Mouse (Mus musculus) forebrain, embryonic 12.5 days (tissue): ENCODE measurements at regions not wholly inside any gene's neighbourhood (a gene's known extent, or its start where the extent isn't known, plus 50 kb on each side); places are given as distances from the start of the nearest gene placed in this dataset.

Experiments
- ATAC-seq: fragments of 200-750 bp; cut with Nextera tagmentation; 2 replicates; pipeline ENCODE4 v1.8.0; 2017; ENCODE audit warnings: moderate TSS enrichment; ENCODE audit not compliant: low FRiP score
- H3K27ac ChIP-seq: fragments of 300-500 bp; sonication (generic); 2 replicates; pipeline ENCODE4 v1.5.1; 2016; ENCODE audit warnings: mild to moderate bottlenecking
- H3K27me3 ChIP-seq: fragments of 300-500 bp; sonication (generic); 2 replicates; pipeline ENCODE4 v1.6.1; 2016; ENCODE audit warnings: mild to moderate bottlenecking
- H3K36me3 ChIP-seq: fragments of 300-500 bp; sonication (generic); replicated peaks from 2 replicates; pipeline ENCODE4 v1.6.1; 2016; ENCODE audit warnings: mild to moderate bottlenecking
- H3K4me1 ChIP-seq: fragments of 300-500 bp; sonication (generic); 2 replicates; pipeline ENCODE4 v1.6.1; 2016
- H3K4me2 ChIP-seq: fragments of 300-500 bp; sonication (generic); 2 replicates; pipeline ENCODE4 v1.6.1; 2016; ENCODE audit warnings: mild to moderate bottlenecking, moderate library complexity
- H3K4me3 ChIP-seq: fragments of 300-500 bp; sonication (generic); replicated peaks from 2 replicates; pipeline ENCODE4 v1.5.1; 2016; ENCODE audit warnings: mild to moderate bottlenecking
- H3K9ac ChIP-seq: fragments of 300-500 bp; sonication (generic); 2 replicates; pipeline ENCODE4 v1.6.1; 2016; ENCODE audit warnings: mild to moderate bottlenecking
- H3K9me3 ChIP-seq: fragments of 300-500 bp; sonication (generic); 2 replicates; pipeline ENCODE4 v1.6.1; 2016
- WGBS: fragments of 180-500 bp; shearing (Covaris S2); methylation state at CpG from one replicate; pipeline ENCODE4 v1.1.7; 2016; 5-methylcytosine and 5-hydroxymethylcytosine counted together

DNA sequence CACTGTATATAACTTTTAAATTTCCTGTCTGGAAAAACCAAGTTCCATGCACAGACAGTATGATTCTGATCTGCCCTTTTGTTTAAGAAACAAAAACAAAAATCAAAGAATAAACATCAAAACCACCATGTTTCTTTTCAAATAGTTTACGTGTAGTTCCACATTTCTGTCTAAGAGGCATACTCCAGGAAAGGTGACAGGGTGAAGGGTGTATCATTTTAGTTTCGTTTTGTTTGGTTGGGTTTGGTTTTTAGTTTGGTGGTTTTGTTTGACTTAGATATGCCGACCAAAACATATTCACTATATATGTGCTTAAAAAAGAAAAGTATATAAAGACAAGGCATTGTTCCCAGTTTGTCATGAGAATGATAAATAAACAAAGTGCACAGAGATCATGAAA, 524.9 kb downstream of the Adgrl2 start:
- no peak overlapping the region for H3K4me2 ChIP-seq
- H3K36me3 ChIP-seq, result no peaks in the 10 kb centered on the region
- no peak overlapping the region for H3K27ac ChIP-seq
- no peak for ATAC-seq
- no peaks in the 10 kb centered on the region for H3K27me3 ChIP-seq
- H3K4me3 ChIP-seq, result no peak overlapping the region
- H3K4me1 ChIP-seq, result no peaks in the 10 kb centered on the region
- no peaks in the 10 kb centered on the region for H3K9me3 ChIP-seq
- H3K9ac ChIP-seq, result no peak overlapping the region
- whole genome bisulfite sequencing, result 85% methylated on average over 3 of the region's 3 CpGs

DNA sequence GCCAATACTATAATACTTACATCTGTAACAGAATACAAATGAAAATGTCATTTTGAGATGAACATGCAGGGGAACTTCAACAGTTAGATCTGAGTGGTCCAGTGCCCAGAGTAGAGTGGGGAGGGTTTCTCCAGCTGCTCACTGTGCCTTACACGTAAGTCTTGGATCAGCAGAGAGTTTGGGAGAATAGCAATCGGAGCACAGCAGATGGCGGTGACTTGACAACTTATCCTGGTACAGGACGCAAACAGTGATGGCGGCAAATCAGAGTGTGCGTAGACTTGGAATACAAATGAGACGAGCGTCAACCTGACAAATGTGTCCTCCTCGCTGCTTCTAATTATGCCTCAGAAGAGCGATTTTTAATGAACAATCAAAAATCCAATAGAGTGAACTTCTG, 527.6 kb downstream of the Adgrl2 start:
- H3K4me1 ChIP-seq, result no peaks in the 10 kb centered on the region
- H3K9me3 ChIP-seq, result no peaks in the 10 kb centered on the region
- no peaks in the 10 kb centered on the region for H3K36me3 ChIP-seq
- H3K27me3 ChIP-seq, result no peaks in the 10 kb centered on the region
- H3K4me3 ChIP-seq, result no peak overlapping the region
- no peak for ATAC-seq
- H3K27ac ChIP-seq, result no peak overlapping the region
- no peak overlapping the region for H3K9ac ChIP-seq
- H3K4me2 ChIP-seq, result no peak overlapping the region
- WGBS, result 76% methylated on average over 10 of the region's 10 CpGs

DNA sequence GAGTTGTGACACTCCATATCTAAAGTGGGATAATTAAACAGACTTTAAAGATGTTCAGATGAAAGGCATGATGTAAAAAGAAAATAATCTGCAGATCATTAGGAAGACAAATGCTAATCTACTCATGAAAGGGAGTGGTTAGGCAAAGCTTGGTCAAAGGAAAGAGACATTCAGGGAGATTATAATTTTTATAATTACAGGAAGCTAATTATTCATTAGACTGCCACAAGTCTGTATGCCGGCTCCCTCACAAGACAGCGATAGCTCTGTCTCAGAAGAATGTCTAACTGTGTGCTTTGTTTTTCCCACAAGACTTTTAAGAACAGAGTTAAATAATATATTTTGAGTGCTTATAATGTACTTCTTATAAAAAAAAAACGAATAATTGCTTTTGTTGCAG, 541.5 kb downstream of the Adgrl2 start:
- Histone ChIP-seq H3K27me3 (no peaks in the 10 kb centered on the region), H3K27ac (no peak overlapping the region), H3K4me1 (peaks cover 6% of the 10 kb centered on the region; the same call in 1 of the 2 replicates), H3K9me3 (no peaks in the 10 kb centered on the region), H3K9ac (no peak overlapping the region), H3K4me3 (no peak overlapping the region), H3K4me2 (no peak overlapping the region), H3K36me3 (no peaks in the 10 kb centered on the region)
- WGBS, result 45% methylated on average over 3 of the region's 3 CpGs
- 0 out of 2 replicates have a peak, but pooled peaks have one; percentile 23 for ATAC-seq

DNA sequence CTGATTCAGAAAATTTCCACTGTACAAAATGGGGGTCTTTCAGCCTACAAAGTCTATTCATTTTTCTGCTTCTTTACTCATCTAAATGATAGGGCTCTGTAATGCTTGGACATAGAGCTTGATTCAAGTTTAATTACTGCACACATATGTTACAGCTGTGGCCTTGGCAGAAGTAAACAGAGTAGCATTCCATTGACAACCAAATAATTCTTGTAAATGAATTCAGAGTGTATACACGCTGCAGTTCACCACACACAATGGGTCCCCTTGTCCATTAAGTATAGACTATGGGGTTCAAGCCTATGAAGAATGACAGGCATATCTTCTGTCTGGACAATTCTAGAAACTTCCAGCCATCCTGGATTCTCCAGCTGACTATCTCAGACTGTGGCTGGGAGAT, 541.9 kb downstream of the Adgrl2 start:
- 31% methylated on average over 1 of the region's 1 CpGs for WGBS
- Histone ChIP-seq H3K27ac (no peak overlapping the region), H3K4me1 (peaks cover 6% of the 10 kb centered on the region; the same call in 1 of the 2 replicates), H3K9me3 (no peaks in the 10 kb centered on the region), H3K9ac (no peak overlapping the region), H3K27me3 (no peaks in the 10 kb centered on the region), H3K36me3 (no peaks in the 10 kb centered on the region), H3K4me2 (no peak overlapping the region), H3K4me3 (no peak overlapping the region)
- ATAC-seq, result peak; percentile 74

DNA sequence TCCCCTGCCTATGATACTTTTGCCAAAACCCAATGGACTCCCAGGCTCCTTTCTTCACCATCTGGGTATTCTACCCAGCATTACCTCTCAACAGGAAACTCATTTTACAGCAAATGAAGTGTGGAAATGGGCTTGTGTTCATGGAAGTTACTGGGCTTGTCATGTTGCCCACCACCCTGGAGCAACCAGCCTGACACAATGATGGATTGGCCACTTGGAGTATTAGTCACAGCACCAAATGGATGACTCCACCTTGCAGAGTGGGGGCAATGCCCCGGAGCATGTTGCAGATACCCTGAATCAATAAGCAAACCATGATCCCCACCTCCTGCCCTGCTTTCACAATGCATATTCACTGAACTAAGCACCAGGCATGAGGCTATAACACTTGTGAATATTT, 543.5 kb downstream of the Adgrl2 start:
- H3K27me3 ChIP-seq, result no peaks in the 10 kb centered on the region
- H3K9ac ChIP-seq, result no peak overlapping the region
- no peak overlapping the region for H3K4me2 ChIP-seq
- H3K4me1 ChIP-seq, result peaks cover 6% of the 10 kb centered on the region; the same call in 1 of the 2 replicates
- no peak overlapping the region for H3K27ac ChIP-seq
- no peaks in the 10 kb centered on the region for H3K9me3 ChIP-seq
- no peak for ATAC-seq
- WGBS, result 92% methylated on average over 1 of the region's 1 CpGs
- H3K36me3 ChIP-seq, result no peaks in the 10 kb centered on the region
- H3K4me3 ChIP-seq, result no peak overlapping the region

DNA sequence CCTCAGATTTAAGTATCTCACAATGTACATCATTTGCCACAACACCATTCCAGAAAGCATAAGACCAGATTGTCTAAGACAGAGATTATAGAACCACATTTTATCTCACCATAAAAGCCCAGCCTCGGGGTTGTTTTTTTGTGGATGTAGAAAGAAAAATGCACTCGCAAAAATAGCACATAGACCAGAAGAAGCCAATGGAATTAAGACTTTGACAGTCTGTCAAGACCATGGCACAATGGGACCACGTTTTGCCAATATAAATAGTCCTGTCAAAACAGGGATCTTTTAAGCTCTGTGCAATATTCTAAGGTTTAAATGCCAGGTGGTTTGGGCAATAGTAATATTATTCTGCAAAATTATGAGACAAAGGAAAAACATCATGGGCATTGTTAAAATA, 547.3 kb downstream of the Adgrl2 start:
- Histone ChIP-seq H3K9me3 (no peaks in the 10 kb centered on the region), H3K27ac (no peak overlapping the region), H3K27me3 (no peaks in the 10 kb centered on the region), H3K4me1 (no peaks in the 10 kb centered on the region), H3K9ac (no peak overlapping the region), H3K4me3 (no peak overlapping the region), H3K36me3 (no peaks in the 10 kb centered on the region), H3K4me2 (no peak overlapping the region)
- whole genome bisulfite sequencing, result 76% methylated on average over 3 of the region's 3 CpGs
- no peak for ATAC-seq

DNA sequence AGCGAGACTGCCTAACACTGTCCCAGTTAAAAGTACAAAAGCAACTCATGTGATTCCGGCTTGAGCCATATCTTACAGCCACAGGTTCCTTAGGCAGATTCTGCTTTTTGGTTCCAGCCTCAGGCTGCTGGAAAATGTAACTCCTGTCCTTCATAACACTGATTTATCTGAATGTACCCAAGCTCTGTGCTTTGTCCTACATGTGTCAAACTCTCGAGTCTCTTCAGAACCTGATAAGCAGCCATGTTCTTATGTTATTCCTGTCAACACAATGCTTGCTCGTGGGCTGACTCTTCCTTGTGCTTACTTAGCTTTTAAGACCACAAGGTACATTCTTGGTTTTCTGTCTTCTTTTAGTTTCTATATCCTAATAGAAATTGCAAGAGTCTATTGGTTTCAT, 556.3 kb downstream of the Adgrl2 start:
- H3K4me3 ChIP-seq, result no peak overlapping the region
- H3K9ac ChIP-seq, result no peak overlapping the region
- no peaks in the 10 kb centered on the region for H3K27me3 ChIP-seq
- H3K36me3 ChIP-seq, result no peaks in the 10 kb centered on the region
- H3K9me3 ChIP-seq, result no peaks in the 10 kb centered on the region
- peaks cover 4% of the 10 kb centered on the region; the same call in 1 of the 2 replicates for H3K4me1 ChIP-seq
- no peak overlapping the region for H3K4me2 ChIP-seq
- WGBS, result 91% methylated on average over 4 of the region's 4 CpGs
- ATAC-seq, result no peak
- H3K27ac ChIP-seq, result no peak overlapping the region

DNA sequence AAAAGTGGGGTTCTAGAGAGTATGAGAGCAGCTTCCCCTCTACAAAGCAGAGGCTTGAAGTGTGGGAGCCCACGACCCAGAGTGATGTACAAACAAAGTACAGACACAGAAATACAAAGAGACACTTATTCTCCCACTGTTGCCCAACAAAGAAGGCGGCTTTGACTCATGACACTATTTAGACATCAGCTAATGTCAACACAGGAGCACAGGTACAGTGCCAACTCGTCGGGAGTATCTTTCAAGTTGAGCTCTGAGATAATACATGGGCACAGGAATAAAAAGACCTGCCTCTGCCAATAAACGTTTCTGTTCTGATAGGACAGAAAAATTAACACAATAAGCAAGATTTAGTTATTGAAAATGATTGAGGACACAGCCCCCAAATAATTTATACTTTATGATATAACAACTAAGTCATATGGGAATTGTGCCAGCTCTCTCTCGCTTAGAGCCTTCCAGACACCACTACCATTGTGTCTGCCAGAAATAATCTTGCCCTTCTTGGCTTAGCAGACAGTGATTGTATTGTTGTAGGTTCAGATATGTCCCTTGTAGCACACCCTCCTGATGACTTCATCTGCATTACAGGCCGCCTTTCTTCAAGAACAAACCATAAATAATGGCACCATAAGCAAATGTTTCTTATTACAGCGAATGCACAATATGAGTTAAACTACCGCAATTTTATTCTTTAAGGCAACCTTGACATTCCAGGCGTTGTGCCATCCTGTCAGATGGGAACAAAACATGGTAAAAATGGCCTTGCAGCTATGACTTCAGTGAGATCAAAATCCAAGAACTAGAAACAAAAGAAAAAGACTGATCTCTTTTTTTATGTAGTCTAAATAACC, 561.1 kb downstream of the Adgrl2 start:
- no peak for ATAC-seq
- Histone ChIP-seq H3K4me1 (peaks cover 21% of the 10 kb centered on the region), H3K27ac (no peak overlapping the region), H3K9me3 (no peaks in the 10 kb centered on the region), H3K4me2 (no peak overlapping the region), H3K9ac (no peak overlapping the region), H3K4me3 (no peak overlapping the region), H3K36me3 (no peaks in the 10 kb centered on the region), H3K27me3 (0 out of 2 replicates have a peak, but pooled peaks cover 3% of the 10 kb centered on the region)
- 77% methylated on average over 10 of the region's 10 CpGs for WGBS

DNA sequence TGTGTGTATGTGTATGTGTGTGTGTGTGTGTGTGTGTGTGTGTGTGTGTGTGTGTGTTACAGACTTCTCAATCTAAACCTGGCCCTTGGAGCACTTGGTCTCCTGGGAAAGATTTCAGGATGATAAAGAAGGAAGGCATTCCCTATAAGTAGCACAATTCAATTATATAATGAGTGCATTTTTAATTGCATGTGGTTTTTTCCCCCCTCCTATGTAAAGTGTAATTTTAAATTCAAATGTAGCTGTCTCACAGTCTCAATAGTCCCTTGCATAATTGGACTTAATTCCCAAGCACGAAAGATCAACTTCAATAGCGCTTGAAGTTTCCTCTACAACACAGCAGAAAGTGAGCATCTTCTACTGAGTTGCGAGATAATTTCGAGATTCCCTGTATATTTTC, 566.3 kb downstream of the Adgrl2 start:
- Histone ChIP-seq H3K9me3 (no peaks in the 10 kb centered on the region), H3K36me3 (no peaks in the 10 kb centered on the region), H3K4me3 (no peak overlapping the region), H3K9ac (no peak overlapping the region), H3K4me1 (peaks cover 22% of the 10 kb centered on the region), H3K27me3 (0 out of 2 replicates have a peak, but pooled peaks cover 6% of the 10 kb centered on the region), H3K27ac (no peak overlapping the region), H3K4me2 (peak overlapping the region; percentile 23)
- 44% methylated on average over 4 of the region's 4 CpGs for WGBS
- peak; percentile 18; the same call in 1 of the 2 replicates for ATAC-seq

DNA sequence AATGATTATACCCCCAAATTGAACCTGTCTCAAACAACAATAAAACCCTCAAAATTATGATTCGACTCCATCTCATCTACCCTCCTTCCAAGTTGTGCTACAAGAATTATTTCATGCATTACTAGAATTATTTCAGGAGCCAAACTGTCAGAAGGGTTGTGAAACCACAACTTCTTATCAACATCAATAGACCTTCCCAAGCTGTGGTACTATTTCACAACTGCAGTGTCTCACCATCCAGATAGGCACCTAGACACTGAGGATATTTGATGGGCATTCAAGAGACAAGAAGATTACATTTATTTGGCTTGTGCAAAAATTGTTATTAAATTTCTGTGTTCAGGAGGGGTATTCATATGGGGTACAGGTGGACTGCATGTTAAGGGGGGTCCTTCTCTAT, 567.0 kb downstream of the Adgrl2 start:
- H3K4me3 ChIP-seq, result no peak overlapping the region
- 0 out of 2 replicates have a peak, but pooled peaks cover 6% of the 10 kb centered on the region for H3K27me3 ChIP-seq
- H3K9ac ChIP-seq, result no peak overlapping the region
- H3K36me3 ChIP-seq, result no peaks in the 10 kb centered on the region
- ATAC-seq, result no peak
- H3K27ac ChIP-seq, result no peak overlapping the region
- WGBS, result 97% methylated on average over 1 of the region's 1 CpGs
- no peak overlapping the region for H3K4me2 ChIP-seq
- peaks cover 22% of the 10 kb centered on the region for H3K4me1 ChIP-seq
- H3K9me3 ChIP-seq, result no peaks in the 10 kb centered on the region

DNA sequence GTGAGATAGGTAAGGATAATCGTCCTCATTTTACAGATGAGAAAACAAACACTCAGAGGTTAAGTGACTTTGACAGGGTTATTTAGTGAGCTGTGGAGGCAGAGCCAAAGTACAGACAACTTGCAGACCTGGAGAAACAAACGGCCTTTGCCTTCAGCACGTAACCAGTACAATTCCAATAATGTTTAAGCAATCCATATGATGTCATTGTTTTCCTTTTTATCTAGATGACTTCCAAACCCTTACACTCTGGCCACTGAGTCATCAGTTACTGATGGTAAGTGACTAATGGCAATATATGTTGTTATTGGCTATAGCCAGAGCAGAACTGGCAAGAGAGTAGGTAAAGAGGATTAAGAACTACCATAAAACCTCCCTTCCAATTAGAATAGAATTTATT, 567.6 kb downstream of the Adgrl2 start:
- H3K9ac ChIP-seq, result no peak overlapping the region
- 0 out of 2 replicates have a peak, but pooled peaks cover 6% of the 10 kb centered on the region for H3K27me3 ChIP-seq
- peaks cover 24% of the 10 kb centered on the region for H3K4me1 ChIP-seq
- H3K4me2 ChIP-seq, result no peak overlapping the region
- no peak for ATAC-seq
- H3K36me3 ChIP-seq, result no peaks in the 10 kb centered on the region
- no peak overlapping the region for H3K27ac ChIP-seq
- H3K9me3 ChIP-seq, result no peaks in the 10 kb centered on the region
- no peak overlapping the region for H3K4me3 ChIP-seq
- 78% methylated on average over 3 of the region's 3 CpGs for WGBS

DNA sequence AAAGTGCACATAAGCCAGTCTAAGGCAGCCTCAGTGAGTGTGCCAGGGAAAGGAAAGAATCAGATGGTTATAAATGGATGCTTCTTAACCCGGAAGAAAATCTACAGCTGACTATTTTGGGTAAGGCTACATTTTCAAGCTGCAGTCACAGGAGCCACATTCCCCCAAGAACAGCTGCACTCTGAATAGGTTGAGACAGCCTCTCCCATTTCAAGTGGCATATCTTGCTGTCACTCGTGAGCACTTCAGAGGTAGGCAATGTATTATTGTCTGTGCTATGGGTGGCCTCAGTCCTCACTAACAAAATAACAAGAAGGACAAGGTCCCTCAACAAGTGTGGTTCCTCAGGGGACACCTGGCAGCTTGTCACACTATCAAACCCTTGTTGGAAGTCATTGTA, 568.1 kb downstream of the Adgrl2 start:
- Histone ChIP-seq H3K9me3 (no peaks in the 10 kb centered on the region), H3K27me3 (0 out of 2 replicates have a peak, but pooled peaks cover 6% of the 10 kb centered on the region), H3K4me2 (no peak overlapping the region), H3K27ac (no peak overlapping the region), H3K9ac (no peak overlapping the region), H3K4me1 (peaks cover 27% of the 10 kb centered on the region), H3K4me3 (no peak overlapping the region), H3K36me3 (no peaks in the 10 kb centered on the region)
- 75% methylated on average over 2 of the region's 2 CpGs for WGBS
- no peak for ATAC-seq

DNA sequence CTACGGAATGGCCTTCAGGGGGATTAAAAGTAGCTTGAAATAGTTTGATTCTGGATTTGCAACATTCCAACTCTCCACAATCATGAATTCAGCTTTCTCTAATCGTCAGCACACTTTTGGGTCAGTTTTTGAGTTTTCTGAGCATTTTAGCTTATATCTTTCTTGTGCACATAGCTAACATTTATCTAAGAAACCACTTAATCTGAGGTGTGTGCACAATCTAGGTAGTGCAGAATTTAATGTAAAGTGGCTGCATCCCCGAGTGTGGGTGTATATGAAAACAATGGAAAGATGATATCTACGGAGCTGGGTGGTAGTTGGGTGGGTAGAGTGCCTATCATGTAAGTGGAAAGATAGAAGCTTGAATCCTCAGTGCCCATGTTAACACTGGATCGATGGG, 570.1 kb downstream of the Adgrl2 start:
- Histone ChIP-seq H3K36me3 (no peaks in the 10 kb centered on the region), H3K4me1 (peaks cover 22% of the 10 kb centered on the region), H3K9ac (no peak overlapping the region), H3K9me3 (no peaks in the 10 kb centered on the region), H3K27me3 (0 out of 2 replicates have a peak, but pooled peaks cover 6% of the 10 kb centered on the region), H3K27ac (no peak overlapping the region), H3K4me3 (no peak overlapping the region), H3K4me2 (no peak overlapping the region)
- no peak for ATAC-seq
- WGBS, result 93% methylated on average over 5 of the region's 5 CpGs
